Mouse (Mus musculus) heart, embryonic 10.5 days (tissue): Measurements from ENCODE around the gene Kcns3. TPM values are rescaled to one million over a fixed set of nuclear protein-coding genes. Genes with fewer than 3 reads are reported as not detected.

ENCODE experiments used
- polyA plus RNA-seq: library from polyadenylated mRNA; unstranded; fragments of >200 nt; fragmentation: Nextera tagmentation; extraction: Ambion mirVana; gene quantifications from 2 replicates; pipeline ENCODE4 v1.2.1, GENCODE M21; 2016

The Kcns3 gene
- polyA plus RNA-seq, 1 experiment from 2014 or later = 1.1 TPM

Other genes with a start within 250 kb of the Kcns3 start
- gene Msgn1, start 57.9 kb upstream of the Kcns3 start, polyA plus RNA-seq = not detected in 2 replicates
- 11.0 and 13.5 TPM in 2 replicates for gene Gen1, start 114.7 kb upstream of the Kcns3 start, polyA plus RNA-seq
- 112 and 114 TPM in 2 replicates for gene Smc6, start 114.8 kb upstream of the Kcns3 start, polyA plus RNA-seq